Mouse (Mus musculus) adrenal gland, postnatal 14 days (tissue): ENCODE measurements around the gene Ptprn2. TPM values are rescaled to one million over a fixed set of nuclear protein-coding genes. Genes with fewer than 3 reads are reported as not detected.

ENCODE experiments used
- DNase-seq: peaks from one replicate; pipeline ENCODE4 v3.0.0; 2021; ENCODE audit warnings: mixed read lengths
- total RNA-seq: library from RNA; stranded (reverse); gene quantifications from 2 replicates; pipeline ENCODE4 v1.2.3, GENCODE M21; 2021

Ptprn2 gene
- total RNA-seq, 1 experiment from 2014 or later, result 15.4 TPM

- DNase-seq, result no peak
Observed at GRCm38 (mm10) chr12:117162180-117162579, 676.7 kb downstream of the Ptprn2 start.

GRCm38 (mm10) chr12:117163789-117164188 is 678.3 kb downstream of the Ptprn2 start:
- DNase-seq, result no peak

GRCm38 (mm10) chr12:117166266-117166665 is 680.7 kb downstream of the Ptprn2 start:
- no peak for DNase-seq

GRCm38 (mm10) chr12:117169670-117170069 is 684.1 kb downstream of the Ptprn2 start:
- DNase-seq, result no peak

GRCm38 (mm10) chr12:117172529-117172884 is 687.0 kb downstream of the Ptprn2 start:
- no peak for DNase-seq

GRCm38 (mm10) chr12:117172885-117173529 is 687.5 kb downstream of the Ptprn2 start:
- DNase-seq, result no peak

- DNase-seq, result no peak
Observed at GRCm38 (mm10) chr12:117174189-117174588, 688.7 kb downstream of the Ptprn2 start.

GRCm38 (mm10) chr12:117175072-117175681 is 689.7 kb downstream of the Ptprn2 start:
- DNase-seq, result no peak

GRCm38 (mm10) chr12:117176259-117176823 is 690.8 kb downstream of the Ptprn2 start:
- DNase-seq, result no peak

- DNase-seq, result no peak
Observed at GRCm38 (mm10) chr12:117187167-117187566, 701.6 kb downstream of the Ptprn2 start.

- DNase-seq, result no peak
Observed at GRCm38 (mm10) chr12:117192001-117192400, 706.5 kb downstream of the Ptprn2 start.

GRCm38 (mm10) chr12:117196721-117197425 is 711.4 kb downstream of the Ptprn2 start:
- peak; percentile 29 for DNase-seq

- DNase-seq, result no peak
Observed at GRCm38 (mm10) chr12:117198093-117198492, 712.6 kb downstream of the Ptprn2 start.

GRCm38 (mm10) chr12:117200117-117200516 is 714.6 kb downstream of the Ptprn2 start:
- DNase-seq, result peak; percentile 84

- DNase-seq, result peak; percentile 16
Observed at GRCm38 (mm10) chr12:117200590-117200989, 715.1 kb downstream of the Ptprn2 start.

- no peak for DNase-seq
Observed at GRCm38 (mm10) chr12:117203506-117203905, 718.0 kb downstream of the Ptprn2 start.

GRCm38 (mm10) chr12:117204905-117205304 is 719.4 kb downstream of the Ptprn2 start:
- DNase-seq, result no peak

GRCm38 (mm10) chr12:117207421-117208120 is 722.1 kb downstream of the Ptprn2 start:
- no peak for DNase-seq

GRCm38 (mm10) chr12:117210467-117210866 is 724.9 kb downstream of the Ptprn2 start:
- no peak for DNase-seq

- DNase-seq, result peak; percentile 35
Observed at GRCm38 (mm10) chr12:117213531-117213930, 728.0 kb downstream of the Ptprn2 start.

- DNase-seq, result no peak
Observed at GRCm38 (mm10) chr12:117214272-117214671, 728.8 kb downstream of the Ptprn2 start.

GRCm38 (mm10) chr12:117214919-117215318 is 729.4 kb downstream of the Ptprn2 start:
- DNase-seq, result peak; percentile 25
